Mouse (Mus musculus) lung, postnatal 0 days (tissue): ENCODE results near the gene Tmem117.

ENCODE experiments used
- CTCF ChIP-seq: IDR thresholded peaks from 2 replicates; pipeline ENCODE4 v1.5.1; 2016; ENCODE audit warnings: antibody characterized with exemption, mild to moderate bottlenecking
- EP300 ChIP-seq: IDR thresholded peaks from 2 replicates; pipeline ENCODE4 v1.6.1; 2016; ENCODE audit warnings: antibody characterized with exemption, mild to moderate bottlenecking, control low read depth

- TF ChIP-seq CTCF, result no peak
- no peak for TF ChIP-seq EP300
Observed at GRCm38 (mm10) chr15:94793455-94793854, 164.4 kb downstream of the Tmem117 start.
